Mouse (Mus musculus): ENCODE results near the gene Snupn.

DNA sequence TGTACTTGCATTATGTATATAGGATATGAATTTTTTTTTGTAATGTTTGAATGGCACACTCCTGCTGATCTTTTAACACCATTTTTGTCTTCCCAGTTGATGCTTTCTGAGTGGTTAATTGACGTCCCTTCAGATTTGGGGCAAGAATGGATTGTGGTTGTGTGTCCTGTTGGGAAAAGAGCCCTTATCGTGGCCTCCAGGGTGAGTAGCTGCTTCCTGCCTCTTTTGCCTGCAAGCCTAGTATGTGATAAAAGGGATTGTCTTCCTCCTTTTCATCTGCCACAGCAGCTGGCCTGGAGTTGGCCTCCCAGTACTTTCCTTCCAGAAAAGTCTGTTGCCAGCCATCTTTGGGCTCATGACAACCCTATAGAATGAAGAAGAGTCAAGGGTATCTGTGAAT, 19.5 kb downstream of the Snupn start:
- TF ChIP-seq CTCF (IDR thresholded peaks at IDR 0.05; ENCODE audit: borderline replicate concordance, extremely low read depth, insufficient read depth, insufficient read length): no peak
- no peak for TF ChIP-seq POLR2A (IDR thresholded peaks at IDR 0.05; ENCODE audit: borderline replicate concordance, extremely low read depth, insufficient read depth, insufficient read length, poor library complexity, severe bottlenecking)

All from brain, embryonic 14.5 days (tissue).